Mouse (Mus musculus): Measurements from ENCODE around the gene Fam102a. TPM values are rescaled to one million over a fixed set of nuclear protein-coding genes. Genes with fewer than 3 reads are reported as not detected.

Fam102a gene
- polyA plus RNA-seq, 1 experiment from 2014 or later: 12.3 TPM

GRCm38 (mm10) chr2:32535501-32535991 lies 414 bp downstream of the Fam102a start:
- Histone ChIP-seq H3K4me1 (replicated peaks) (peaks cover 54% of the 10 kb centered on the region), H3K9me3 (no peaks in the 10 kb centered on the region), H3K4me2 (peak overlapping the region; percentile 88), H3K27ac (peak overlapping the region; percentile 98), H3K4me3 (replicated peaks) (peak overlapping the region; percentile 91), H3K27me3 (no peaks in the 10 kb centered on the region), H3K9ac (replicated peaks) (peak overlapping the region; percentile 93), H3K36me3 (no peaks in the 10 kb centered on the region)
- 1% methylated on average over 45 of the region's 56 CpGs for WGBS
- no peak; the same call in 1 of the 2 replicates for ATAC-seq (ENCODE audit: insufficient number of reproducible peaks, insufficient read depth, low FRiP score, low TSS enrichment, low read depth)

GRCm38 (mm10) chr2:32536086-32536633 lies 1.0 kb downstream of the Fam102a start:
- 1% methylated on average over 14 of the region's 14 CpGs for WGBS
- no peak for ATAC-seq (ENCODE audit: insufficient number of reproducible peaks, insufficient read depth, low FRiP score, low TSS enrichment, low read depth)
- H3K4me1 ChIP-seq (replicated peaks): peaks cover 57% of the 10 kb centered on the region

GRCm38 (mm10) chr2:32536634-32537359 lies 1.7 kb downstream of the Fam102a start:
- 3% methylated on average over 11 of the region's 11 CpGs for WGBS

More at GRCm38 (mm10) chr2:32536086-32536633, 1.0 kb downstream of the Fam102a start:
- no peaks in the 10 kb centered on the region for H3K36me3 ChIP-seq
- H3K27me3 ChIP-seq: no peaks in the 10 kb centered on the region
- H3K4me2 ChIP-seq: peak overlapping the region; percentile 88
- H3K9me3 ChIP-seq: no peaks in the 10 kb centered on the region
- peak overlapping the region; percentile 91 for H3K4me3 ChIP-seq (replicated peaks)
- H3K9ac ChIP-seq (replicated peaks): peak overlapping the region; percentile 93
- H3K27ac ChIP-seq: peak overlapping the region; percentile 98; the same call in 1 of the 2 replicates

GRCm38 (mm10) chr2:32537360-32537905 lies 2.3 kb downstream of the Fam102a start:
- Histone ChIP-seq H3K9ac (replicated peaks) (peak overlapping the region; percentile 93), H3K36me3 (no peaks in the 10 kb centered on the region), H3K9me3 (no peaks in the 10 kb centered on the region), H3K4me2 (peak overlapping the region; percentile 88), H3K27ac (peak overlapping the region; percentile 77), H3K4me3 (replicated peaks) (peak overlapping the region; percentile 91), H3K4me1 (replicated peaks) (peaks cover 61% of the 10 kb centered on the region), H3K27me3 (no peaks in the 10 kb centered on the region)
- ATAC-seq (ENCODE audit: insufficient number of reproducible peaks, insufficient read depth, low FRiP score, low TSS enrichment, low read depth): no peak
- 7% methylated on average over 9 of the region's 9 CpGs for WGBS

More at GRCm38 (mm10) chr2:32536634-32537359, 1.7 kb downstream of the Fam102a start:
- Histone ChIP-seq H3K9me3 (no peaks in the 10 kb centered on the region), H3K9ac (replicated peaks) (peak overlapping the region; percentile 93), H3K4me3 (replicated peaks) (peak overlapping the region; percentile 91), H3K36me3 (no peaks in the 10 kb centered on the region), H3K4me1 (replicated peaks) (peaks cover 59% of the 10 kb centered on the region), H3K4me2 (peak overlapping the region; percentile 88), H3K27ac (peak overlapping the region; percentile 77), H3K27me3 (no peaks in the 10 kb centered on the region)
- no peak for ATAC-seq (ENCODE audit: insufficient number of reproducible peaks, insufficient read depth, low FRiP score, low TSS enrichment, low read depth)

GRCm38 (mm10) chr2:32537941-32538340 lies 2.8 kb downstream of the Fam102a start:
- ATAC-seq (ENCODE audit: insufficient number of reproducible peaks, insufficient read depth, low FRiP score, low TSS enrichment, low read depth): no peak
- 76% methylated on average over 5 of the region's 5 CpGs for WGBS
- H3K4me3 ChIP-seq (replicated peaks): peak overlapping the region; percentile 91
- H3K27ac ChIP-seq: 0 out of 2 replicates have a peak overlapping the region, but pooled peaks have one; percentile 17
- 0 out of 2 replicates have a peak overlapping the region, but pooled peaks have one; percentile 23 for H3K9ac ChIP-seq (replicated peaks)
- H3K36me3 ChIP-seq: no peaks in the 10 kb centered on the region
- H3K4me2 ChIP-seq: peak overlapping the region; percentile 88
- peaks cover 62% of the 10 kb centered on the region for H3K4me1 ChIP-seq (replicated peaks)
- no peaks in the 10 kb centered on the region for H3K9me3 ChIP-seq
- no peaks in the 10 kb centered on the region for H3K27me3 ChIP-seq

- Histone ChIP-seq H3K4me1 (replicated peaks) (peaks cover 61% of the 10 kb centered on the region), H3K27me3 (no peaks in the 10 kb centered on the region), H3K9me3 (no peaks in the 10 kb centered on the region), H3K36me3 (no peaks in the 10 kb centered on the region), H3K4me2 (peak overlapping the region; percentile 88), H3K27ac (peak overlapping the region; percentile 72), H3K4me3 (replicated peaks) (no peak overlapping the region; the same call in 1 of the 2 replicates), H3K9ac (replicated peaks) (no peak overlapping the region)
- 76% methylated on average over 4 of the region's 4 CpGs for WGBS
- no peak for ATAC-seq (ENCODE audit: insufficient number of reproducible peaks, insufficient read depth, low FRiP score, low TSS enrichment, low read depth)
Observed at GRCm38 (mm10) chr2:32538461-32538860, 3.3 kb downstream of the Fam102a start.

- Histone ChIP-seq H3K27ac (peak overlapping the region; percentile 72), H3K9me3 (no peaks in the 10 kb centered on the region), H3K36me3 (no peaks in the 10 kb centered on the region), H3K9ac (replicated peaks) (no peak overlapping the region), H3K4me3 (replicated peaks) (no peak overlapping the region), H3K4me2 (peak overlapping the region; percentile 88; the same call in 1 of the 2 replicates), H3K27me3 (no peaks in the 10 kb centered on the region), H3K4me1 (replicated peaks) (peaks cover 51% of the 10 kb centered on the region)
- WGBS: 76% methylated on average over 14 of the region's 14 CpGs
- ATAC-seq (ENCODE audit: insufficient number of reproducible peaks, insufficient read depth, low FRiP score, low TSS enrichment, low read depth): no peak
Observed at GRCm38 (mm10) chr2:32539452-32539981, 4.4 kb downstream of the Fam102a start.

- no peak overlapping the region for H3K4me2 ChIP-seq
- WGBS: 100% methylated on average over 2 of the region's 2 CpGs
- H3K36me3 ChIP-seq: peaks cover 10% of the 10 kb centered on the region; the same call in 1 of the 2 replicates
- no peaks in the 10 kb centered on the region for H3K9me3 ChIP-seq
- peaks cover 45% of the 10 kb centered on the region for H3K4me1 ChIP-seq (replicated peaks)
- H3K4me3 ChIP-seq (replicated peaks): no peak overlapping the region
- no peak overlapping the region for H3K9ac ChIP-seq (replicated peaks)
- no peaks in the 10 kb centered on the region for H3K27me3 ChIP-seq
- ATAC-seq (ENCODE audit: insufficient number of reproducible peaks, insufficient read depth, low FRiP score, low TSS enrichment, low read depth): no peak
- H3K27ac ChIP-seq: no peak overlapping the region
Observed at GRCm38 (mm10) chr2:32541333-32541908, 6.3 kb downstream of the Fam102a start.

GRCm38 (mm10) chr2:32541986-32542573 lies 6.9 kb downstream of the Fam102a start:
- peaks cover 11% of the 10 kb centered on the region; the same call in 1 of the 2 replicates for H3K36me3 ChIP-seq
- no peak overlapping the region for H3K4me3 ChIP-seq (replicated peaks)
- H3K4me1 ChIP-seq (replicated peaks): peaks cover 38% of the 10 kb centered on the region
- H3K9ac ChIP-seq (replicated peaks): no peak overlapping the region
- no peak overlapping the region for H3K27ac ChIP-seq
- no peak overlapping the region for H3K4me2 ChIP-seq
- H3K27me3 ChIP-seq: no peaks in the 10 kb centered on the region
- ATAC-seq (ENCODE audit: insufficient number of reproducible peaks, insufficient read depth, low FRiP score, low TSS enrichment, low read depth): no peak
- 88% methylated on average over 4 of the region's 4 CpGs for WGBS
- H3K9me3 ChIP-seq: no peaks in the 10 kb centered on the region

GRCm38 (mm10) chr2:32543031-32543449 lies 7.9 kb downstream of the Fam102a start:
- Histone ChIP-seq H3K27me3 (no peaks in the 10 kb centered on the region), H3K9me3 (no peaks in the 10 kb centered on the region), H3K4me3 (replicated peaks) (no peak overlapping the region), H3K27ac (no peak overlapping the region), H3K4me1 (replicated peaks) (peaks cover 29% of the 10 kb centered on the region), H3K36me3 (peaks cover 21% of the 10 kb centered on the region; the same call in 1 of the 2 replicates), H3K4me2 (no peak overlapping the region), H3K9ac (replicated peaks) (no peak overlapping the region)
- WGBS: 88% methylated on average over 3 of the region's 3 CpGs
- no peak for ATAC-seq (ENCODE audit: insufficient number of reproducible peaks, insufficient read depth, low FRiP score, low TSS enrichment, low read depth)
